Mouse (Mus musculus): Measurements from ENCODE around the gene Eif3g. TPM values are rescaled to one million over a fixed set of nuclear protein-coding genes. Genes with fewer than 3 reads are reported as not detected.

Eif3g gene
- total and polyA plus RNA-seq, 3 experiments = 211 to 392 (median 293) TPM

DNA sequence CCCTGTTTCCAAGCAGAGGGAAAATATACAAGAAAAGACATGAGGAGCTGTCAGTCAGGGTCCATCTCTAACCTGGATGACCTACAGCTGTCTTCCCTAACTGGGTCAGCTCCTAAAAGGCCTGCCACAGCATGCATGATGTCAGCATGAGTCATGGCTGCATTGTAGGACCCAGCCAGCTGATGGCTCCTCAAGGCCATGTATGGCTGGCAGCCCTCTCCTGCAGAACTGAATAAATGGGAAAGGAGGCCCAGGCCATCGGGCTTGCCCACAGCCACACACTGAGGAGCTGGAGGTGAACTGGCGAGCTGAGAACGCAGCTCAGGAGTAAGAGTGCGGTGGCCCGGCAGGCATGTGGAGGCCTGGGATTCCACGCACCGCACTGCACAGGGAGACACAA lies 45.0 kb upstream of the Eif3g start:
- TF ChIP-seq SMC3 (IDR thresholded peaks at IDR 0.05; ENCODE audit: low read depth, low read length) (no peak), MEF2A (IDR thresholded peaks at IDR 0.05; ENCODE audit: borderline replicate concordance, low read depth, low read length) (no peak), NRF1 (IDR thresholded peaks at IDR 0.05; ENCODE audit: low read depth, low read length) (no peak), MAFK (IDR thresholded peaks at IDR 0.05; ENCODE audit: insufficient replicate concordance, low read length) (no peak), ZKSCAN1 (IDR thresholded peaks at IDR 0.05; ENCODE audit: borderline replicate concordance, low read depth, low read length) (no peak), E2F4 (IDR thresholded peaks at IDR 0.05; ENCODE audit: insufficient replicate concordance, low read depth, low read length) (no peak), BHLHE40 (IDR thresholded peaks at IDR 0.05; ENCODE audit: low read depth, low read length) (no peak), POLR2A (IDR thresholded peaks at IDR 0.05; ENCODE audit: low read depth, low read length) (no peak; the same call in 1 of the 2 replicates), JUN (IDR thresholded peaks at IDR 0.05; ENCODE audit: insufficient read depth, low read depth, low read length) (no peak), ZC3H11A (IDR thresholded peaks at IDR 0.05; ENCODE audit: low read depth, low read length) (no peak), CHD2 (IDR thresholded peaks at IDR 0.05; ENCODE audit: low read length) (no peak), CHD1 (IDR thresholded peaks at IDR 0.05; ENCODE audit: low read depth, low read length) (no peak), TCF12 (IDR thresholded peaks at IDR 0.05; ENCODE audit: low read depth, low read length) (no peak), HCFC1 (IDR thresholded peaks at IDR 0.05; ENCODE audit: low read depth, low read length) (no peak), TBP (conservative IDR thresholded peaks at IDR 0.05; ENCODE audit: low read depth, low read length) (no peak), UBTF (IDR thresholded peaks at IDR 0.05; ENCODE audit: low read depth, low read length) (no peak), CTCF (conservative IDR thresholded peaks at IDR 0.05 in 1 of 2, IDR thresholded peaks at IDR 0.05 in 1 of 2; ENCODE audit: low read depth in 2 of 2, low read length in 2 of 2) (no peak), USF2 (conservative IDR thresholded peaks at IDR 0.05; ENCODE audit: low read depth, low read length) (no peak)
- no peak for DNase-seq (ENCODE audit: extremely low read depth)
- Histone ChIP-seq H3K4me1 (ENCODE audit: control insufficient read depth in 1 of 2, insufficient read depth in 2 of 2) (peaks cover 21 to 90% of the 10 kb centered on the region in 2 experiments), H3K9ac (ENCODE audit: insufficient read depth, low read depth) (no peak overlapping the region), H3K36me3 (replicated peaks in 1 of 2; ENCODE audit: control insufficient read depth in 1 of 2, insufficient read depth in 1 of 2, low read length in 1 of 2) (peaks cover 52 to 99% of the 10 kb centered on the region in 2 experiments), H3K27me3 (replicated peaks) (no peaks in the 10 kb centered on the region), H3K79me2 (replicated peaks; ENCODE audit: control insufficient read depth, extremely low read depth, insufficient read depth, poor library complexity, severe bottlenecking) (peaks cover 83% of the 10 kb centered on the region), H3K9me3 (replicated peaks; ENCODE audit: low read length) (no peaks in the 10 kb centered on the region), H3K4me2 (ENCODE audit: insufficient read depth, low read depth, poor library complexity, severe bottlenecking) (no peak overlapping the region), H3K4me3 (replicated peaks in 1 of 3; ENCODE audit: low read depth in 2 of 3, low read length in 2 of 3, poor library complexity in 1 of 3) (no peak overlapping the region), H3K27ac (ENCODE audit: insufficient read depth, low read depth) (peak overlapping the region; percentile 5; the same call in 1 of the 2 replicates)
- dilution Hi-C loops (cut with MboI; ENCODE audit: extremely low pct_ligation_motif_present, extremely low pct_unique_long_range_greater_than_20kb, low sequenced_read_pairs) = no loop called here
- in situ Hi-C loops (cut with MboI; ENCODE audit: low pct_ligation_motif_present, low pct_unique_long_range_greater_than_20kb, low sequenced_read_pairs) = no loop called here

GRCm38 (mm10) chr9:20923258-20923657 lies 24.8 kb upstream of the Eif3g start:
- Histone ChIP-seq H3K9ac (ENCODE audit: insufficient read depth, low read depth) (no peak overlapping the region), H3K4me2 (ENCODE audit: insufficient read depth, low read depth, poor library complexity, severe bottlenecking) (no peak overlapping the region), H3K4me1 (ENCODE audit: control insufficient read depth in 1 of 2, insufficient read depth in 2 of 2) (no peaks in the 10 kb centered on the region), H3K79me2 (replicated peaks; ENCODE audit: control insufficient read depth, extremely low read depth, insufficient read depth, poor library complexity, severe bottlenecking) (no peaks in the 10 kb centered on the region), H3K36me3 (replicated peaks in 1 of 2; ENCODE audit: control insufficient read depth in 1 of 2, insufficient read depth in 1 of 2, low read length in 1 of 2) (peaks cover 90 to 99% of the 10 kb centered on the region in 2 experiments), H3K27ac (ENCODE audit: insufficient read depth, low read depth) (no peak overlapping the region), H3K27me3 (replicated peaks) (no peaks in the 10 kb centered on the region), H3K9me3 (replicated peaks; ENCODE audit: low read length) (no peaks in the 10 kb centered on the region), H3K4me3 (replicated peaks in 1 of 3; ENCODE audit: low read depth in 2 of 3, low read length in 2 of 3, poor library complexity in 1 of 3) (no peak overlapping the region)
- TF ChIP-seq IRF4 (IDR thresholded peaks at IDR 0.05; ENCODE audit: low read depth, low read length) = no peak
- TF ChIP-seq USF1 (IDR thresholded peaks at IDR 0.05; ENCODE audit: low read depth, low read length) = no peak
- TF ChIP-seq CHD2 (IDR thresholded peaks at IDR 0.05; ENCODE audit: low read length) = no peak
- no peak for TF ChIP-seq CHD1 (IDR thresholded peaks at IDR 0.05; ENCODE audit: low read depth, low read length)
- no peak for TF ChIP-seq MEF2A (IDR thresholded peaks at IDR 0.05; ENCODE audit: borderline replicate concordance, low read depth, low read length)
- no peak for TF ChIP-seq MAZ (IDR thresholded peaks at IDR 0.05; ENCODE audit: low read depth, low read length)
- dilution Hi-C loops (cut with MboI; ENCODE audit: extremely low pct_ligation_motif_present, extremely low pct_unique_long_range_greater_than_20kb, low sequenced_read_pairs) (no loop called here), in situ Hi-C loops (cut with MboI; ENCODE audit: low pct_ligation_motif_present, low pct_unique_long_range_greater_than_20kb, low sequenced_read_pairs) (no loop called here)
- no peak for DNase-seq (ENCODE audit: extremely low read depth)
